Mouse (Mus musculus) myocyte (in vitro differentiated cells): ENCODE data around the gene C1rb. TPM values are rescaled to one million over a fixed set of nuclear protein-coding genes. Genes with fewer than 3 reads are reported as not detected.
"Not testable (repeated sequence)": the region's sequence is repeated elsewhere in the genome, so short reads cannot be mapped to it uniquely, and the experiment has no call there.

Experiments
- H3K27me3 ChIP-seq: one replicate; pipeline ENCODE4 v1.6.1; 2011; ENCODE audit not compliant: control insufficient read depth, insufficient read depth, insufficient read length
- H3K36me3 ChIP-seq: one replicate; pipeline ENCODE4 v1.6.1; 2011; ENCODE audit not compliant: control insufficient read depth, insufficient read depth
- H3K4me2 ChIP-seq: one replicate; pipeline ENCODE4 v1.6.1; 2011; ENCODE audit warnings: low read depth, control low read depth
- H3K4me3 ChIP-seq: one replicate; pipeline ENCODE4 v1.5.1; 2011; ENCODE audit warnings: mild to moderate bottlenecking, control low read depth, moderate library complexity
- H3K79me2 ChIP-seq: one replicate; pipeline ENCODE4 v1.6.1; 2011; ENCODE audit not compliant: control insufficient read depth, insufficient read depth
- H3ac ChIP-seq: one replicate; pipeline ENCODE4 v1.6.1; 2011; ENCODE audit not compliant: control insufficient read depth, insufficient read length
- CEBPB ChIP-seq: IDR thresholded peaks from 2 replicates; pipeline ENCODE4 v1.6.1; 2011; ENCODE audit warnings: mild to moderate bottlenecking, moderate library complexity; ENCODE audit not compliant: poor library complexity, insufficient read depth, severe bottlenecking
- MYOD1 ChIP-seq, 3 experiments: IDR thresholded peaks; one replicate each; pipeline ENCODE4 v1.6.1; 2011; ENCODE audit warnings: control low read depth in 2 of 3, low read depth in 2 of 3, mild to moderate bottlenecking in 2 of 3, moderate library complexity in 1 of 3; ENCODE audit not compliant: insufficient read length in 2 of 3, control insufficient read depth in 1 of 3
- POLR2A ChIP-seq: IDR thresholded peaks from one replicate; pipeline ENCODE4 v1.6.1; 2011; ENCODE audit warnings: low read depth, mild to moderate bottlenecking, control low read depth, moderate library complexity; ENCODE audit not compliant: insufficient read length
- POLR2AphosphoS2 ChIP-seq: IDR thresholded peaks from one replicate; pipeline ENCODE4 v1.6.1; 2011; ENCODE audit warnings: low read depth, control low read depth; ENCODE audit not compliant: insufficient read length
- TCF12 ChIP-seq: IDR thresholded peaks from one replicate; pipeline ENCODE4 v1.6.1; 2011; ENCODE audit warnings: mild to moderate bottlenecking, control low read depth; ENCODE audit not compliant: poor library complexity, insufficient read depth, severe bottlenecking
- USF1 ChIP-seq: IDR thresholded peaks from one replicate; pipeline ENCODE4 v1.6.1; 2011; ENCODE audit warnings: low read depth, mild to moderate bottlenecking, control low read depth, moderate library complexity
- polyA plus RNA-seq: library from polyadenylated mRNA; unstranded; fragments of >200 nt; fragmentation: generic; extraction: Trizol; gene quantifications from one replicate; pipeline ENCODE4 v1.2.1, GENCODE M21; 2012; ENCODE audit warnings: missing spikeins

C1rb gene
- polyA plus RNA-seq, 1 experiment = 0.14 TPM

DNA sequence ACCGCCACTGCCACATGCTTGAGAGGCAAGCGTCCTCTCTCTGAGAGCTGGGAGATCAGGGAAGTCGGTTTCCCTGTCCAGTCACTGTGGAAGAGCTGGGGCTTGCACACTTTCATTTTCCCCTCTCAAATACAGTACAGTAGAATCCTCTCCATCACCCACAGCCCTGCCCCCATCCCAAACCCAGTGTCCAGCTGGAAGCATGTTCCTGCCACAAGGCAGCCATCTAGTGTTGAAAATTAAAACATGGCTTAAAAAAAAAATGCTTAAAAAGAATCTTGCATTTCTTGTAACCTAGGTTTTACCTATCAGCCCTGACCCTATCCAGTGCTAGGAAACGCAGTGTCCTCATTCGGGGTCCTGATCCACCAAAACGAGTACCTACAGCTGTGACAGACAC is 25.6 kb upstream of the C1rb start:
- Histone ChIP-seq H3K79me2 (no peaks in the 10 kb centered on the region), H3K27me3 (no peaks in the 10 kb centered on the region), H3K4me2 (no peak overlapping the region), H3ac (no peak overlapping the region), H3K4me3 (no peak overlapping the region), H3K36me3 (no peaks in the 10 kb centered on the region)
- TF ChIP-seq POLR2A = no peak
- no peak for TF ChIP-seq USF1
- TF ChIP-seq POLR2AphosphoS2 = no peak
- no peak for TF ChIP-seq TCF12
- TF ChIP-seq MYOD1 (IDR thresholded peaks at IDR 0.05; ENCODE audit: control insufficient read depth in 1 of 3, insufficient read length in 2 of 3, low read depth in 2 of 3) = no peak

DNA sequence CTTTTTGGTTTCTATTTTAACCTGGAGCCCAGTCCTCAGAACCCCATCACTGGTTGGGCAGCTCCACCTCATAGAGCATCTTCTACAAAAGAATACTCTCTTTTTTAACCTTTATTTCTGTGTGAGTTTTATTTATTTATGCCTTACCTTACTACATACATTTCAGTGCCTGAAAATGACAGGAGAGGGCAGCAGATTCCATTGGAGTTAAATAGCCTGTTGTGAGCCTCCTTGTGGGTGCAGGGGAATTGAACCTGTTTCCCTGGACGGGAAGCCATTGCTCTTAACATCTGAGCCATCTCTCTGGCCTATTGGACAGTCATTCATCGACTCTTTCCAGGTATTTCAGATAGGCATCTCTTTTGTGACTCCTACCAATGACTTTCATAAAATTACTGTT is 24.7 kb upstream of the C1rb start:
- Histone ChIP-seq H3K4me2 (no peak overlapping the region), H3K79me2 (no peaks in the 10 kb centered on the region), H3K27me3 (no peaks in the 10 kb centered on the region), H3ac (no peak overlapping the region), H3K36me3 (no peaks in the 10 kb centered on the region), H3K4me3 (no peak overlapping the region)
- TF ChIP-seq CEBPB = no peak
- TF ChIP-seq TCF12 = no peak

DNA sequence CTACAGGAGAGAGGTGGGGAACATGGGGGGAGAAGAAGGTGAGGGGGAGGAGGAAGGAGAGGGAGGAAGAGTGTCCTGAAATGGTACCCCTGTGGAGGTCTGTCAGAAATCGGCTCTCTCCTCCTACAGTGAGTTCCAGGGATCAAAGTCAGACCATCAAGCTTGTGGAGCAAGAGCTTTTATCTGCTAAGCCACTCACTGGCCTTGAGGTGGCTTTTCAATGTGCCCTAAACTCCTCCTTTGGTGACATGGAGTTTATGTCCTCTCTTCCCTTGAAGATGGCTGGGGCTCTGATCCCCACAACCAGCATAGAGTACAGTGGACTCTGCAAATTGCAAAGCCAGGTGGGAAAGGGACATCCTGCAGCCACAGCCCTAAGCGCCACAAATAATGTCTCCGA is 22.1 kb upstream of the C1rb start:
- H3K4me2 ChIP-seq, H3K4me3 ChIP-seq, H3ac ChIP-seq, H3K79me2 ChIP-seq, H3K36me3 ChIP-seq, H3K27me3 ChIP-seq: not testable (repeated sequence)

DNA sequence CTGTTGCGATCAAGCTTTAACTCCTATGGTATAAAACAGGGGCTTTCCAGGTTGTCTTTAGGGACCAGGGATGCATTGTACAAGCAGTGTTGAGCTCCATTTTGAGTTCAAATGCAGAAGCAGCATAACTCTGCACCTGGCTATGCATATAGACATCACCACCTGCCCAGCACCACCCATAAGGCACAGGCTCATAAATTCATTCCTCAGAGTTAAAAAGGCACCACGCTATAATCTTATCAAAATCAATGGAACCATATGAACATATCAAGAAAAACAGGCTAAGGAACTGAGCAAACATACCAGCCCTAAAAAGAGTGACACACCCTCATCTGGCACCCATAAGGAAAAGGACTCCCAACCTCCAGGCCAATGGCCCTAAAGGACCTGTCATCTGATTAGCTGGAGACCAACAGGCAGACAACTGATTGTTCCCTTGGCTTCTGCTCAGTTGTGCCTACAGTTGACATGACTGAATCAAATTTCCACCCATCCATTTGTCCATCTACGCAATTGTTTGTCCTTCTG is 21.0 kb upstream of the C1rb start:
- H3K36me3 ChIP-seq = no peaks in the 10 kb centered on the region
- no peak overlapping the region for H3K4me3 ChIP-seq
- no peak overlapping the region for H3K4me2 ChIP-seq
- no peaks in the 10 kb centered on the region for H3K27me3 ChIP-seq
- no peaks in the 10 kb centered on the region for H3K79me2 ChIP-seq
- no peak overlapping the region for H3ac ChIP-seq
- TF ChIP-seq TCF12 = no peak

DNA sequence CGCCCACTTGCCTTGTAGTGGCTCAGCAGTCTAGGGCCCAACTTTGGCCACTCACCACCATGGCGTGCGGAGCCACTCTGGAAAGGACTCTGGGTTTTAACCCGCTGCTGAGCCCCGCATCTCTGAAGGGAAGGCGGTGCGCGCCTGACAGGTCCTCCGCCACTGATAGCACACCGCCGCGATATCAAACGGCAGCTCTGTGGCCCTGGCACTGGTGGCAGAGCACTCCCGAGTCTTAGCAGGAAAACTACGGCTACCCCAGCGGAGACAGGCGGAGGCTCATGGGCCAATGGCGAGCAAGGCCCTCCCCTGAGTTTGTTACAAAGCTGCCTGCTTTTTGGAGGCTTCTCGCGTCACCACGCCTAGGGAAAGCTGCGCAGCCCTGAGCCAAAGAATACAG is 17.3 kb upstream of the C1rb start:
- no peaks in the 10 kb centered on the region for H3K79me2 ChIP-seq
- H3K27me3 ChIP-seq = no peaks in the 10 kb centered on the region
- H3K36me3 ChIP-seq = no peaks in the 10 kb centered on the region
- no peak for TF ChIP-seq USF1
- no peak for TF ChIP-seq TCF12
- H3K4me3 ChIP-seq = no peak overlapping the region
- no peak overlapping the region for H3ac ChIP-seq
- no peak overlapping the region for H3K4me2 ChIP-seq

DNA sequence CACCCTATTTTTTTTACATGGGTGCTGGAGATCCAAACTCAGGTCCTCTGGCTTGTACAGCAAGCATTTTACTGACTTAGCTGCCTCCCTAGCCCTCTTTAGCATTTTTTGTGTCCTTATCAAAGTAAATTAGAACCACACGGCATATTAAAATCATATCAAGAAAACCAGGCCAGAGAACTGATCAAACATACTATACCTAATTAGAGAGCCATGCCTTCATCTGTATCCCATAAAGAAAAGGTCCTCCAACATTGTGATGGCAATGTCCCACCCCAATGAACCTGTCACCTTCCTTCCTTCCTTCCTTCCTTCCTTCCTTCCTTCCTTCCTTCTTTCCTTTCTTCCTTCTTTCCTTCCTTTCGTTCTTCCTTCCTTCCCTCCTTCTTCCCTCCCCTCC is 14.1 kb upstream of the C1rb start:
- H3K4me2 ChIP-seq, H3K36me3 ChIP-seq, H3K27me3 ChIP-seq, H3K4me3 ChIP-seq, H3K79me2 ChIP-seq, H3ac ChIP-seq: not testable (repeated sequence)

DNA sequence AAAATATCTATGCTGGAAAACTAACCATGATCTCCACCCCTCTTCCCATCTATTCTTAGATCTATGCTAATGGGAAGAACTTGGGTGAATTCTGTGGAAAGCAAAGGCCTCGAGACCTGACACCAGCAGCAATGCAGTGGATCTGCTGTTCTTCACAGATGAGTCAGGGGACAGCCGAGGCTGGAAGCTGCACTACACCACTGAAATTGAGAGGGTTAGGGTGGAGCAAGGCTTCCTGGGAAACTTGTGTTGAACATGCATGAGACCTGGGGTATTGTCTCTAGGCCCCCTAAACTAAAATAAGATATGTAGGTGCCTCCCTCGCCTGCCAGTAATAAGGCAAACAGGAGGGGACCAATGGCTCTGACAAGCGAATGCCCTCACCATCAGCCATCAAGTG is 8.9 kb upstream of the C1rb start:
- H3K36me3 ChIP-seq, H3K79me2 ChIP-seq, H3K4me2 ChIP-seq, H3ac ChIP-seq, H3K4me3 ChIP-seq, H3K27me3 ChIP-seq: not testable (repeated sequence)

DNA sequence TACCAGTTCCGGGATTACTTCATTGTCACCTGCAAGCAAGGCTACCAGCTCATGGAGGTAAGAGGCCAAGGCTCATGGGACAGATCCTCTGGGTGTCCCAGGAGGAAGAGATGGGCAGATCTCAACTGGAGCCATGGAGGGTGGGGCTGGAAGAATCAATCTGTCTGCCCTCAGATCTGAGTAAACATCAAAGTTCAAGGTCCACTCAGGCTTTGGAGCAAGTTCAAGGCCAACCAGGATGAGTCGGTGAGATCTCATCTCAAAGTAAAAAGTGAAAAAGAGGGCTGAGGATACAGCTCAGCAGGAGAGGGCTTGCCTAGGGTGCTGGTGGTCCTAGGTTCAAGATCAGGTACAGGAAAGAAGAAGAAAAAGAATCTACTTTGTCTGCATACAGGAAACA is 8.5 kb upstream of the C1rb start:
- not testable (repeated sequence) for H3K36me3 ChIP-seq, H3ac ChIP-seq, H3K4me2 ChIP-seq, H3K79me2 ChIP-seq, H3K4me3 ChIP-seq
- peaks cover 11% of the 10 kb centered on the region for H3K27me3 ChIP-seq

DNA sequence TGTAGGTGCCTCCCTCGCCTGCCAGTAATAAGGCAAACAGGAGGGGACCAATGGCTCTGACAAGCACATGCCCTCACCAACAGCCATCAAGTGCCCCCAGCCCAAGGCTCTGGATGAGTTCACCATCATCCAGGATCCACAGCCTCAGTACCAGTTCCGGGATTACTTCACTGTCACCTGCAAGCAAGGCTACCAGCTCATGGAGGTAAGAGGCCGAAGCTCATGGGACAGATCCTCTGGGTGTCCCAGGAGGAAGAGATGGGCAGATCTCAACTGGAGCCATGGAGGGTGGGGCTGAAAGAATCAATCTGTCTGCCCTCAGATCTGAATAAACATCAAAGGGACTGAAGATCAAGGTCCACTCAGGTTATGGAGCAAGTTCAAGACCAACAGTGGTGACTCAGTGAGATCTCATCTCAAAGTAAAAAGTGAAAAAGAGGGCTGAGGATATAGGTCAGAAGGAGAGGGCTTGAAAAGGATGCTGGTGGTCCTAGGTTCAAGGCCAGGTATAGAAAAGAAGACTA is 5.1 kb downstream of the C1rb start:
- not testable (repeated sequence) for H3K79me2 ChIP-seq, H3ac ChIP-seq, H3K36me3 ChIP-seq, H3K4me2 ChIP-seq, H3K4me3 ChIP-seq, H3K27me3 ChIP-seq

DNA sequence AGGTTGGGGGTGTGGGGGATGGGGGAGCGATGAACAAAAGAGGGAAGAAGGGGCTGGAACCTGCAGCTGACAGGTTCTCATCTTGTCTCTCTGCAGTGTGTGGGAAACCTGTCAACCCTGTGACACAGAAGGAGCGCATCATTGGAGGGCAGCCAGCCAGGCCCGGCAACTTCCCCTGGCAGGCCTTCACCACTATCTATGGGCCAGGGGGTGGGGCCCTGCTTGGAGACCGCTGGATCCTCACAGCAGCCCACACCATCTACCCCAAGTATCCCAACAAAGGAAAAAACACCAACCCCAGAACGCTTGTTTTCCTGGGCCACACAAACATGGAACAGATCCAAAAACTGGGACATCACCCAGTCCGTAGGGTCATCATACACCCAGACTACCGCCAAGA is 10.1 kb downstream of the C1rb start:
- H3K27me3 ChIP-seq, H3K36me3 ChIP-seq, H3K4me3 ChIP-seq, H3K79me2 ChIP-seq, H3ac ChIP-seq, H3K4me2 ChIP-seq: not testable (repeated sequence)
